Comparison of ENCODE assay signal across 44 mouse cellular contexts in genomic region chr11:58453592-58453991, GRCm38 (mm10). TPM values are rescaled to one million over a fixed set of nuclear protein-coding genes. Genes with fewer than 3 reads are reported as not detected.
DNase-seq lines count a peak whose midpoint lies in the region; ATAC-seq lines count a peak whose summit lies in the region.
"Had no signal": no experiment of that assay in that cellular context is flagged by ENCODE, and none has a peak within 500 bp of the region (broad histone marks: within the 10 kb centered on the region; RNA-seq: fewer than 3 reads in every experiment).

No protein-coding gene starts in this region.

- intact Hi-C loops in left cerebral cortex, postnatal 36 days (cut with DNase I), result no loop called here

- H3K27me3 ChIP-seq in hindbrain, embryonic 11.5 days (ENCODE audit: control insufficient read depth, insufficient read depth, low read length), result no peaks in the 10 kb centered on the region
- H3K27me3 ChIP-seq in hindbrain, embryonic 14.5 days (ENCODE audit: control insufficient read depth, insufficient read depth, low read length), result no peaks in the 10 kb centered on the region
- H3K27me3 ChIP-seq in embryonic facial prominence, embryonic 10.5 days (replicated peaks; ENCODE audit: low read depth, poor library complexity, severe bottlenecking), result no peaks in the 10 kb centered on the region
- no peaks in the 10 kb centered on the region for H3K27me3 ChIP-seq in limb, embryonic 10.5 days (ENCODE audit: low read depth, poor library complexity, severe bottlenecking)
- H3K27me3 ChIP-seq: embryonic facial prominence, embryonic 13.5 days; heart, embryonic 15.5 days; liver, embryonic 15.5 days; lung, embryonic 15.5 days had no signal

- H3K36me3 ChIP-seq in hindbrain, embryonic 11.5 days (ENCODE audit: control insufficient read depth, insufficient read depth, low read length), result no peaks in the 10 kb centered on the region
- no peaks in the 10 kb centered on the region for H3K36me3 ChIP-seq in hindbrain, embryonic 14.5 days (replicated peaks; ENCODE audit: control insufficient read depth, insufficient read depth)
- no peaks in the 10 kb centered on the region for H3K36me3 ChIP-seq in embryonic facial prominence, embryonic 10.5 days (replicated peaks)
- no peaks in the 10 kb centered on the region for H3K36me3 ChIP-seq in limb, embryonic 10.5 days
- H3K36me3 ChIP-seq: embryonic facial prominence, embryonic 13.5 days; heart, embryonic 10.5 days; heart, embryonic 15.5 days; liver, embryonic 15.5 days; lung, embryonic 15.5 days had no signal

- no peaks in the 10 kb centered on the region for H3K4me1 ChIP-seq in hindbrain, embryonic 11.5 days (replicated peaks; ENCODE audit: control insufficient read depth, insufficient read depth, low read length)
- H3K4me1 ChIP-seq in hindbrain, embryonic 14.5 days (replicated peaks; ENCODE audit: control insufficient read depth, insufficient read depth, low read length), result no peaks in the 10 kb centered on the region
- peaks cover 28% of the 10 kb centered on the region for H3K4me1 ChIP-seq in embryonic facial prominence, embryonic 10.5 days
- peaks cover 34% of the 10 kb centered on the region for H3K4me1 ChIP-seq in limb, embryonic 10.5 days
- H3K4me1 ChIP-seq: heart, embryonic 10.5 days; heart, embryonic 15.5 days; liver, embryonic 15.5 days; lung, embryonic 15.5 days had no signal

- H3K4me2 ChIP-seq in hindbrain, embryonic 11.5 days (replicated peaks; ENCODE audit: low read depth, low read length), result no peak overlapping the region
- no peak overlapping the region for H3K4me2 ChIP-seq in hindbrain, embryonic 14.5 days (replicated peaks)
- H3K4me2 ChIP-seq: embryonic facial prominence, embryonic 13.5 days; heart, embryonic 15.5 days; liver, embryonic 15.5 days; lung, embryonic 15.5 days; midbrain, embryonic 11.5 days had no signal

- H3K27ac ChIP-seq in hindbrain, embryonic 11.5 days (ENCODE audit: low read depth, low read length), result no peak overlapping the region
- no peak overlapping the region for H3K27ac ChIP-seq in hindbrain, embryonic 14.5 days
- peak overlapping the region; percentile 77 for H3K27ac ChIP-seq in embryonic facial prominence, embryonic 10.5 days (replicated peaks)
- H3K27ac ChIP-seq in limb, embryonic 10.5 days, result peak overlapping the region; percentile 70; the same call in 1 of the 2 replicates
- H3K27ac ChIP-seq: embryonic facial prominence, embryonic 13.5 days; heart, embryonic 10.5 days; heart, embryonic 15.5 days; kidney, postnatal 0 days; liver, embryonic 15.5 days; lung, embryonic 15.5 days; stomach, postnatal 0 days had no signal

- H3K4me3 ChIP-seq in hindbrain, embryonic 11.5 days (ENCODE audit: low read depth, low read length), result no peak overlapping the region
- no peak overlapping the region for H3K4me3 ChIP-seq in hindbrain, embryonic 14.5 days (replicated peaks; ENCODE audit: low read length)
- no peak overlapping the region for H3K4me3 ChIP-seq in embryonic facial prominence, embryonic 10.5 days
- no peak overlapping the region for H3K4me3 ChIP-seq in limb, embryonic 10.5 days
- H3K4me3 ChIP-seq: embryonic facial prominence, embryonic 13.5 days; erythroblast, embryonic 14.5 days; heart, embryonic 10.5 days; heart, embryonic 15.5 days; liver, embryonic 15.5 days; lung, embryonic 15.5 days had no signal

- DNase-seq in hindbrain, embryonic 11.5 days (ENCODE audit: low spot score), result peak; percentile 9
- DNase-seq in hindbrain, embryonic 14.5 days (ENCODE audit: low spot score), result no peak
- peak; percentile 17 for DNase-seq in embryo, embryonic 10 days (ENCODE audit: low spot score)
- peak; percentile 72 for DNase-seq in embryonic facial prominence, embryonic 10.5 days (ENCODE audit: low spot score)
- no peak for DNase-seq in limb, embryonic 10.5 days (ENCODE audit: low spot score)
- DNase-seq in right cerebral cortex, postnatal 36 days (ENCODE audit: low spot score in 2 of 2), result no peak
- no peak for DNase-seq in left cerebral cortex, postnatal 36 days (ENCODE audit: low spot score in 2 of 2)
- DNase-seq: adrenal gland, adult 2 months; cerebellum, adult 2 months; cerebellum, postnatal 25 days; gastrocnemius, postnatal 10 days; heart, postnatal 36 days; kidney, adult 8-10 months; kidney, postnatal 4 days; left cerebral cortex, postnatal 4 days; retina, postnatal 1 day; right cerebral cortex, postnatal 14 days; spleen, adult 18-20 months; thymus, adult 18-20 months; thymus, postnatal 25 days had no signal

- H3K9me3 ChIP-seq in hindbrain, embryonic 11.5 days (ENCODE audit: control insufficient read depth, low read length), result no peaks in the 10 kb centered on the region
- 0 out of 2 replicates have a peak, but pooled peaks cover 6% of the 10 kb centered on the region for H3K9me3 ChIP-seq in hindbrain, embryonic 14.5 days (ENCODE audit: control insufficient read depth, low read length)
- no peaks in the 10 kb centered on the region for H3K9me3 ChIP-seq in embryonic facial prominence, embryonic 10.5 days
- H3K9me3 ChIP-seq in limb, embryonic 10.5 days (replicated peaks), result no peaks in the 10 kb centered on the region
- H3K9me3 ChIP-seq: heart, embryonic 10.5 days; heart, embryonic 15.5 days; liver, embryonic 15.5 days; lung, embryonic 15.5 days had no signal

- WGBS in hindbrain, embryonic 11.5 days, result 52% methylated on average over 4 of the region's 4 CpGs
- WGBS in hindbrain, embryonic 14.5 days, result 72% methylated on average over 4 of the region's 4 CpGs
- 30% methylated on average over 4 of the region's 4 CpGs for WGBS in embryonic facial prominence, embryonic 10.5 days
- WGBS in limb, embryonic 10.5 days, result 27% methylated on average over 4 of the region's 4 CpGs

- ATAC-seq in hindbrain, embryonic 11.5 days (ENCODE audit: low FRiP score), result no peak
- no peak for ATAC-seq in hindbrain, embryonic 14.5 days (ENCODE audit: low FRiP score)
- no peak for ATAC-seq in granulocyte monocyte progenitor cell, adult 5-6 weeks (replicated peaks; ENCODE audit: poor library complexity, severe bottlenecking)
- ATAC-seq: activated CD4-positive, CD25-positive, alpha-beta regulatory T cell, adult 4 months; CD4-positive, CD25-positive, alpha-beta regulatory T cell, adult 4 months; forebrain, embryonic 16.5 days; intestine, embryonic 16.5 days; midbrain, embryonic 16.5 days had no signal

- no peak overlapping the region for H3K9ac ChIP-seq in hindbrain, embryonic 11.5 days (ENCODE audit: low read depth, low read length)
- no peak overlapping the region for H3K9ac ChIP-seq in hindbrain, embryonic 14.5 days
- H3K9ac ChIP-seq: embryonic facial prominence, embryonic 13.5 days; heart, embryonic 15.5 days; liver, embryonic 15.5 days; lung, embryonic 15.5 days had no signal

RNA-seq across cellular contexts. Expression of gene Lypd9, which starts 0.9 kb away (rescaled TPM):
- polyA plus RNA-seq in hindbrain, embryonic 11.5 days (2014; fragmentation: Nextera tagmentation; extraction: Ambion mirVana), result not detected in 2 replicates
- not detected in 2 replicates for polyA plus RNA-seq in hindbrain, embryonic 14.5 days (2014; fragmentation: Nextera tagmentation; extraction: Ambion mirVana)
- polyA plus RNA-seq in embryonic facial prominence, embryonic 10.5 days (2016; fragmentation: Nextera tagmentation; extraction: Ambion mirVana), result not detected in 2 replicates
- not detected in 2 replicates for polyA plus RNA-seq in limb, embryonic 10.5 days (2016; fragmentation: Nextera tagmentation; extraction: Ambion mirVana)
- total RNA-seq in left cerebral cortex, postnatal 36 days (2021), result not detected
- not detected in 2 replicates for total RNA-seq in granulocyte monocyte progenitor cell, adult 5-6 weeks (2014; fragmentation: Nextera tagmentation)
- total RNA-seq in granulocyte monocyte progenitor cell, adult 5-6 weeks (2017), result not detected in 2 replicates
- total RNA-seq: adrenal gland, adult 2 months; adrenal gland, postnatal 4 days; gastrocnemius, postnatal 10 days; heart, postnatal 36 days; layer of hippocampus, adult 8-10 months; layer of hippocampus, postnatal 25 days; left cerebral cortex, adult 8-10 months; left cerebral cortex, postnatal 4 days; liver, adult 2 months; megakaryocyte progenitor cell, adult 5-6 weeks had no signal
- polyA plus RNA-seq: activated CD4-positive, CD25-positive, alpha-beta regulatory T cell, adult 4 months; adrenal gland, adult 2 months; CD4-positive, CD25-positive, alpha-beta regulatory T cell, adult 4 months; cerebellum, adult 2 months; embryonic facial prominence, embryonic 13.5 days; erythroblast, embryonic 14.5 days; forebrain, embryonic 11.5 days; forebrain, embryonic 16.5 days; heart, embryonic 10.5 days; heart, embryonic 15.5 days; intestine, embryonic 16.5 days; kidney, postnatal 0 days; liver, adult 2 months; liver, embryonic 15.5 days; lung, embryonic 15.5 days; midbrain, embryonic 11.5 days; midbrain, embryonic 16.5 days; neural tube, embryonic 14.5 days; stomach, postnatal 0 days had no signal

RNA-seq across cellular contexts. Expression of gene Olfr30, which starts 8.5 kb away (rescaled TPM):
- polyA plus RNA-seq in hindbrain, embryonic 11.5 days (2014; fragmentation: Nextera tagmentation; extraction: Ambion mirVana), result not detected in 2 replicates
- polyA plus RNA-seq in hindbrain, embryonic 14.5 days (2014; fragmentation: Nextera tagmentation; extraction: Ambion mirVana), result not detected in 2 replicates
- 0.10 TPM in 1 of 2 replicates, not detected in the other for polyA plus RNA-seq in embryonic facial prominence, embryonic 10.5 days (2016; fragmentation: Nextera tagmentation; extraction: Ambion mirVana)
- polyA plus RNA-seq in limb, embryonic 10.5 days (2016; fragmentation: Nextera tagmentation; extraction: Ambion mirVana), result not detected in 2 replicates
- not detected for total RNA-seq in left cerebral cortex, postnatal 36 days (2021)
- total RNA-seq in granulocyte monocyte progenitor cell, adult 5-6 weeks (2014; fragmentation: Nextera tagmentation), result not detected in 2 replicates
- not detected in 2 replicates for total RNA-seq in granulocyte monocyte progenitor cell, adult 5-6 weeks (2017)
- total RNA-seq: adrenal gland, adult 2 months; adrenal gland, postnatal 4 days; gastrocnemius, postnatal 10 days; heart, postnatal 36 days; layer of hippocampus, adult 8-10 months; layer of hippocampus, postnatal 25 days; left cerebral cortex, adult 8-10 months; left cerebral cortex, postnatal 4 days; liver, adult 2 months; megakaryocyte progenitor cell, adult 5-6 weeks had no signal
- polyA plus RNA-seq: activated CD4-positive, CD25-positive, alpha-beta regulatory T cell, adult 4 months; adrenal gland, adult 2 months; CD4-positive, CD25-positive, alpha-beta regulatory T cell, adult 4 months; cerebellum, adult 2 months; embryonic facial prominence, embryonic 13.5 days; erythroblast, embryonic 14.5 days; forebrain, embryonic 11.5 days; forebrain, embryonic 16.5 days; heart, embryonic 10.5 days; heart, embryonic 15.5 days; intestine, embryonic 16.5 days; kidney, postnatal 0 days; liver, adult 2 months; liver, embryonic 15.5 days; lung, embryonic 15.5 days; midbrain, embryonic 11.5 days; midbrain, embryonic 16.5 days; neural tube, embryonic 14.5 days; stomach, postnatal 0 days had no signal

RNA-seq across cellular contexts. Expression of gene Gm12253, which starts 21.2 kb away (rescaled TPM):
- not detected in 2 replicates for polyA plus RNA-seq in hindbrain, embryonic 11.5 days (2014; fragmentation: Nextera tagmentation; extraction: Ambion mirVana)
- not detected in 2 replicates for polyA plus RNA-seq in hindbrain, embryonic 14.5 days (2014; fragmentation: Nextera tagmentation; extraction: Ambion mirVana)
- polyA plus RNA-seq in embryonic facial prominence, embryonic 10.5 days (2016; fragmentation: Nextera tagmentation; extraction: Ambion mirVana), result not detected in 2 replicates
- polyA plus RNA-seq in limb, embryonic 10.5 days (2016; fragmentation: Nextera tagmentation; extraction: Ambion mirVana), result not detected in 2 replicates
- total RNA-seq in left cerebral cortex, postnatal 36 days (2021), result not detected
- total RNA-seq in granulocyte monocyte progenitor cell, adult 5-6 weeks (2014; fragmentation: Nextera tagmentation), result not detected in 2 replicates
- total RNA-seq in granulocyte monocyte progenitor cell, adult 5-6 weeks (2017), result not detected in 2 replicates
- total RNA-seq: adrenal gland, adult 2 months; adrenal gland, postnatal 4 days; gastrocnemius, postnatal 10 days; heart, postnatal 36 days; layer of hippocampus, adult 8-10 months; layer of hippocampus, postnatal 25 days; left cerebral cortex, adult 8-10 months; left cerebral cortex, postnatal 4 days; liver, adult 2 months; megakaryocyte progenitor cell, adult 5-6 weeks had no signal
- polyA plus RNA-seq: activated CD4-positive, CD25-positive, alpha-beta regulatory T cell, adult 4 months; adrenal gland, adult 2 months; CD4-positive, CD25-positive, alpha-beta regulatory T cell, adult 4 months; cerebellum, adult 2 months; embryonic facial prominence, embryonic 13.5 days; erythroblast, embryonic 14.5 days; forebrain, embryonic 11.5 days; forebrain, embryonic 16.5 days; gonadal fat pad, adult 2 months; heart, embryonic 10.5 days; heart, embryonic 15.5 days; intestine, embryonic 16.5 days; kidney, postnatal 0 days; liver, adult 2 months; liver, embryonic 15.5 days; lung, embryonic 15.5 days; midbrain, embryonic 11.5 days; midbrain, embryonic 16.5 days; neural tube, embryonic 14.5 days; stomach, postnatal 0 days had no signal

RNA-seq across cellular contexts. Expression of gene 1810065E05Rik, which starts 32.7 kb away (rescaled TPM):
- polyA plus RNA-seq in hindbrain, embryonic 11.5 days (2014; fragmentation: Nextera tagmentation; extraction: Ambion mirVana), result not detected in 2 replicates
- not detected in 2 replicates for polyA plus RNA-seq in hindbrain, embryonic 14.5 days (2014; fragmentation: Nextera tagmentation; extraction: Ambion mirVana)
- not detected in 2 replicates for polyA plus RNA-seq in embryonic facial prominence, embryonic 10.5 days (2016; fragmentation: Nextera tagmentation; extraction: Ambion mirVana)
- polyA plus RNA-seq in limb, embryonic 10.5 days (2016; fragmentation: Nextera tagmentation; extraction: Ambion mirVana), result not detected in 2 replicates
- total RNA-seq in left cerebral cortex, postnatal 36 days (2021), result not detected
- total RNA-seq in granulocyte monocyte progenitor cell, adult 5-6 weeks (2014; fragmentation: Nextera tagmentation), result not detected in 2 replicates
- total RNA-seq in granulocyte monocyte progenitor cell, adult 5-6 weeks (2017), result not detected in 2 replicates
- total RNA-seq: adrenal gland, adult 2 months; adrenal gland, postnatal 4 days; gastrocnemius, postnatal 10 days; heart, postnatal 36 days; layer of hippocampus, adult 8-10 months; layer of hippocampus, postnatal 25 days; left cerebral cortex, adult 8-10 months; left cerebral cortex, postnatal 4 days; liver, adult 2 months; megakaryocyte progenitor cell, adult 5-6 weeks had no signal
- polyA plus RNA-seq: activated CD4-positive, CD25-positive, alpha-beta regulatory T cell, adult 4 months; adrenal gland, adult 2 months; CD4-positive, CD25-positive, alpha-beta regulatory T cell, adult 4 months; cerebellum, adult 2 months; embryonic facial prominence, embryonic 13.5 days; erythroblast, embryonic 14.5 days; forebrain, embryonic 11.5 days; forebrain, embryonic 16.5 days; heart, embryonic 10.5 days; heart, embryonic 15.5 days; kidney, postnatal 0 days; liver, embryonic 15.5 days; lung, embryonic 15.5 days; midbrain, embryonic 11.5 days; midbrain, embryonic 16.5 days; neural tube, embryonic 14.5 days had no signal

RNA-seq across cellular contexts. Expression of gene Olfr332, which starts 38.8 kb away (rescaled TPM):
- polyA plus RNA-seq in hindbrain, embryonic 11.5 days (2014; fragmentation: Nextera tagmentation; extraction: Ambion mirVana), result not detected in 2 replicates
- not detected in 2 replicates for polyA plus RNA-seq in hindbrain, embryonic 14.5 days (2014; fragmentation: Nextera tagmentation; extraction: Ambion mirVana)
- polyA plus RNA-seq in embryonic facial prominence, embryonic 10.5 days (2016; fragmentation: Nextera tagmentation; extraction: Ambion mirVana), result not detected in 2 replicates
- not detected in 2 replicates for polyA plus RNA-seq in limb, embryonic 10.5 days (2016; fragmentation: Nextera tagmentation; extraction: Ambion mirVana)
- not detected for total RNA-seq in left cerebral cortex, postnatal 36 days (2021)
- not detected in 2 replicates for total RNA-seq in granulocyte monocyte progenitor cell, adult 5-6 weeks (2014; fragmentation: Nextera tagmentation)
- not detected in 2 replicates for total RNA-seq in granulocyte monocyte progenitor cell, adult 5-6 weeks (2017)
- total RNA-seq: adrenal gland, adult 2 months; adrenal gland, postnatal 4 days; gastrocnemius, postnatal 10 days; heart, postnatal 36 days; layer of hippocampus, adult 8-10 months; layer of hippocampus, postnatal 25 days; left cerebral cortex, adult 8-10 months; left cerebral cortex, postnatal 4 days; liver, adult 2 months; megakaryocyte progenitor cell, adult 5-6 weeks had no signal
- polyA plus RNA-seq: activated CD4-positive, CD25-positive, alpha-beta regulatory T cell, adult 4 months; adrenal gland, adult 2 months; cerebellum, adult 2 months; embryonic facial prominence, embryonic 13.5 days; erythroblast, embryonic 14.5 days; forebrain, embryonic 11.5 days; forebrain, embryonic 16.5 days; heart, embryonic 10.5 days; heart, embryonic 15.5 days; intestine, embryonic 16.5 days; kidney, postnatal 0 days; liver, adult 2 months; liver, embryonic 15.5 days; lung, embryonic 15.5 days; midbrain, embryonic 11.5 days; midbrain, embryonic 16.5 days; neural tube, embryonic 14.5 days; stomach, postnatal 0 days had no signal

Comparison
In these comparisons a context has a peak if more than half of its experiments do, and no peak if none do; other contexts are left out.
1. DNase-seq: peak in hindbrain, embryonic 11.5 days (single experiment), embryo, embryonic 10 days (single experiment) and embryonic facial prominence, embryonic 10.5 days (single experiment); none in hindbrain, embryonic 14.5 days (single experiment), limb, embryonic 10.5 days (single experiment), right cerebral cortex, postnatal 36 days (0 of 2) and left cerebral cortex, postnatal 36 days (0 of 2).
2. H3K27ac ChIP-seq: peak in embryonic facial prominence, embryonic 10.5 days (single experiment) and limb, embryonic 10.5 days (single experiment); none in hindbrain, embryonic 11.5 days (single experiment) and hindbrain, embryonic 14.5 days (single experiment).